Mouse (Mus musculus): ENCODE results near the gene Bnipl. TPM values are rescaled to one million over a fixed set of nuclear protein-coding genes. Genes with fewer than 3 reads are reported as not detected.
A peak's percentile ranks its signal among the peaks of the same experiment; 100 is the strongest.

The Bnipl gene
- total RNA-seq, 1 experiment from 2014 or later, result not detected

GRCm38 (mm10) chr3:95246465-95247231, 4.3 kb downstream of the Bnipl start:
- ATAC-seq (replicated peaks; ENCODE audit: insufficient number of reproducible peaks, low FRiP score, low TSS enrichment, poor library complexity, severe bottlenecking), result no peak

- no peak for ATAC-seq (replicated peaks; ENCODE audit: insufficient number of reproducible peaks, low FRiP score, low TSS enrichment, poor library complexity, severe bottlenecking)
These were observed 7.9 kb downstream of the Bnipl start for GRCm38 (mm10) chr3:95243086-95243485.

- no peak for ATAC-seq (replicated peaks; ENCODE audit: insufficient number of reproducible peaks, low FRiP score, low TSS enrichment, poor library complexity, severe bottlenecking)
These were observed 9.5 kb downstream of the Bnipl start, which contains the start of gene Gm128 for GRCm38 (mm10) chr3:95241498-95241897. TSS of gene Gm128 (minus strand) at chr3:95241598.

GRCm38 (mm10) chr3:95240900-95241299, 10.1 kb downstream of the Bnipl start:
- ATAC-seq (replicated peaks; ENCODE audit: insufficient number of reproducible peaks, low FRiP score, low TSS enrichment, poor library complexity, severe bottlenecking), result no peak

GRCm38 (mm10) chr3:95239971-95240370, 11.0 kb downstream of the Bnipl start:
- ATAC-seq (replicated peaks; ENCODE audit: insufficient number of reproducible peaks, low FRiP score, low TSS enrichment, poor library complexity, severe bottlenecking), result no peak

- no peak for ATAC-seq (replicated peaks; ENCODE audit: insufficient number of reproducible peaks, low FRiP score, low TSS enrichment, poor library complexity, severe bottlenecking)
These were observed 12.0 kb downstream of the Bnipl start for GRCm38 (mm10) chr3:95239022-95239421.

GRCm38 (mm10) chr3:95237541-95238099, 13.4 kb downstream of the Bnipl start:
- ATAC-seq (replicated peaks; ENCODE audit: insufficient number of reproducible peaks, low FRiP score, low TSS enrichment, poor library complexity, severe bottlenecking), result no peak

- no peak for ATAC-seq (replicated peaks; ENCODE audit: insufficient number of reproducible peaks, low FRiP score, low TSS enrichment, poor library complexity, severe bottlenecking)
These were observed 15.3 kb downstream of the Bnipl start for GRCm38 (mm10) chr3:95235386-95236301.

- no peak for ATAC-seq (replicated peaks; ENCODE audit: insufficient number of reproducible peaks, low FRiP score, low TSS enrichment, poor library complexity, severe bottlenecking)
These were observed 17.6 kb downstream of the Bnipl start for GRCm38 (mm10) chr3:95233303-95233980.

GRCm38 (mm10) chr3:95232771-95233170, 18.2 kb downstream of the Bnipl start:
- no peak for ATAC-seq (replicated peaks; ENCODE audit: insufficient number of reproducible peaks, low FRiP score, low TSS enrichment, poor library complexity, severe bottlenecking)

- no peak for ATAC-seq (replicated peaks; ENCODE audit: insufficient number of reproducible peaks, low FRiP score, low TSS enrichment, poor library complexity, severe bottlenecking)
These were observed 19.4 kb downstream of the Bnipl start, which contains the start of gene Mllt11 for GRCm38 (mm10) chr3:95231298-95232221. TSS of gene Mllt11 (minus strand) at chr3:95232171.

- peak; percentile 24; the same call in 1 of the 2 replicates for ATAC-seq (replicated peaks; ENCODE audit: insufficient number of reproducible peaks, low FRiP score, low TSS enrichment, poor library complexity, severe bottlenecking)
These were observed 20.3 kb downstream of the Bnipl start for GRCm38 (mm10) chr3:95230495-95231297.

GRCm38 (mm10) chr3:95229781-95230494, 21.1 kb downstream of the Bnipl start:
- peak; percentile 57 for ATAC-seq (replicated peaks; ENCODE audit: insufficient number of reproducible peaks, low FRiP score, low TSS enrichment, poor library complexity, severe bottlenecking)

- no peak for ATAC-seq (replicated peaks; ENCODE audit: insufficient number of reproducible peaks, low FRiP score, low TSS enrichment, poor library complexity, severe bottlenecking)
These were observed 21.9 kb downstream of the Bnipl start for GRCm38 (mm10) chr3:95228894-95229780.

- peak; percentile 61 for ATAC-seq (replicated peaks; ENCODE audit: insufficient number of reproducible peaks, low FRiP score, low TSS enrichment, poor library complexity, severe bottlenecking)
These were observed 22.7 kb downstream of the Bnipl start, which contains the start of gene Cdc42se1 for GRCm38 (mm10) chr3:95228148-95228893. TSS of gene Cdc42se1 (plus strand) at chr3:95228732.
